Mouse (Mus musculus): ENCODE results near the gene Lpar6.

Lpar6 gene

GRCm38 (mm10) chr14:73237848-73238321 lies at the start of gene Lpar6:
Gene Lpar6, plus strand, starts transcription at chr14:73237895.
- DNase-seq (ENCODE audit: low read depth, low spot score): no peak

- no peak for DNase-seq (ENCODE audit: low read depth, low spot score)
Measured at GRCm38 (mm10) chr14:73199058-73199457, 38.6 kb upstream of the Lpar6 start.

- no peak for DNase-seq (ENCODE audit: low read depth, low spot score)
Measured at GRCm38 (mm10) chr14:73201447-73201846, 36.2 kb upstream of the Lpar6 start.

- no peak for DNase-seq (ENCODE audit: low read depth, low spot score)
Measured at GRCm38 (mm10) chr14:73204016-73204415, 33.7 kb upstream of the Lpar6 start.

GRCm38 (mm10) chr14:73209262-73209661 lies 28.4 kb upstream of the Lpar6 start:
- DNase-seq (ENCODE audit: low read depth, low spot score): no peak

GRCm38 (mm10) chr14:73210196-73210595 lies 27.5 kb upstream of the Lpar6 start:
- no peak for DNase-seq (ENCODE audit: low read depth, low spot score)

GRCm38 (mm10) chr14:73211477-73211876 lies 26.2 kb upstream of the Lpar6 start:
- no peak for DNase-seq (ENCODE audit: low read depth, low spot score)

- no peak for DNase-seq (ENCODE audit: low read depth, low spot score)
Measured at GRCm38 (mm10) chr14:73217062-73217461, 20.6 kb upstream of the Lpar6 start.

GRCm38 (mm10) chr14:73222316-73222970 lies 15.3 kb upstream of the Lpar6 start:
- no peak for DNase-seq (ENCODE audit: low read depth, low spot score)

- DNase-seq (ENCODE audit: low read depth, low spot score): no peak
Measured at GRCm38 (mm10) chr14:73226346-73226745, 11.3 kb upstream of the Lpar6 start.

- DNase-seq (ENCODE audit: low read depth, low spot score): no peak
Measured at GRCm38 (mm10) chr14:73226849-73227248, 10.8 kb upstream of the Lpar6 start.

GRCm38 (mm10) chr14:73231286-73231982 lies 6.3 kb upstream of the Lpar6 start:
- no peak for DNase-seq (ENCODE audit: low read depth, low spot score)

GRCm38 (mm10) chr14:73234468-73235031 lies 3.1 kb upstream of the Lpar6 start:
- DNase-seq (ENCODE audit: low read depth, low spot score): no peak

- no peak for DNase-seq (ENCODE audit: low read depth, low spot score)
Measured at GRCm38 (mm10) chr14:73238498-73239250, 979 bp downstream of the Lpar6 start.

- DNase-seq (ENCODE audit: low read depth, low spot score): no peak
Measured at GRCm38 (mm10) chr14:73239291-73239690, 1.6 kb downstream of the Lpar6 start.

- no peak for DNase-seq (ENCODE audit: low read depth, low spot score)
Measured at GRCm38 (mm10) chr14:73239857-73240256, 2.2 kb downstream of the Lpar6 start.

GRCm38 (mm10) chr14:73244061-73244597 lies 6.4 kb downstream of the Lpar6 start:
- no peak for DNase-seq (ENCODE audit: low read depth, low spot score)

- no peak for DNase-seq (ENCODE audit: low read depth, low spot score)
Measured at GRCm38 (mm10) chr14:73250056-73250455, 12.4 kb downstream of the Lpar6 start.

- no peak for DNase-seq (ENCODE audit: low read depth, low spot score)
Measured at GRCm38 (mm10) chr14:73252276-73252675, 14.6 kb downstream of the Lpar6 start.

GRCm38 (mm10) chr14:73253453-73254251 lies 16.0 kb downstream of the Lpar6 start:
- DNase-seq (ENCODE audit: low read depth, low spot score): no peak

- no peak for DNase-seq (ENCODE audit: low read depth, low spot score)
Measured at GRCm38 (mm10) chr14:73254412-73254811, 16.7 kb downstream of the Lpar6 start.
